Mouse (Mus musculus) gastrocnemius, postnatal 36 days (tissue): Measurements from ENCODE around the gene Siva1. TPM values are rescaled to one million over a fixed set of nuclear protein-coding genes. Genes with fewer than 3 reads are reported as not detected.

ENCODE experiments used
- DNase-seq, 2 experiments: peaks; one replicate each; pipeline ENCODE4 v3.0.0; 2022
- intact Hi-C: fragments of 180-260 bp; cut with DNase I; formaldehyde crosslinking; loops from one replicate; pipeline ENCODE4 v1.15.1; 2025
- total RNA-seq, 2 experiments: library from RNA; stranded (reverse); gene quantifications; 2 replicates each; pipeline ENCODE4 v1.2.3; 2021

The Siva1 gene
- total RNA-seq, 2 experiments from 2014 or later: 12.6 to 17.0 TPM

DNA sequence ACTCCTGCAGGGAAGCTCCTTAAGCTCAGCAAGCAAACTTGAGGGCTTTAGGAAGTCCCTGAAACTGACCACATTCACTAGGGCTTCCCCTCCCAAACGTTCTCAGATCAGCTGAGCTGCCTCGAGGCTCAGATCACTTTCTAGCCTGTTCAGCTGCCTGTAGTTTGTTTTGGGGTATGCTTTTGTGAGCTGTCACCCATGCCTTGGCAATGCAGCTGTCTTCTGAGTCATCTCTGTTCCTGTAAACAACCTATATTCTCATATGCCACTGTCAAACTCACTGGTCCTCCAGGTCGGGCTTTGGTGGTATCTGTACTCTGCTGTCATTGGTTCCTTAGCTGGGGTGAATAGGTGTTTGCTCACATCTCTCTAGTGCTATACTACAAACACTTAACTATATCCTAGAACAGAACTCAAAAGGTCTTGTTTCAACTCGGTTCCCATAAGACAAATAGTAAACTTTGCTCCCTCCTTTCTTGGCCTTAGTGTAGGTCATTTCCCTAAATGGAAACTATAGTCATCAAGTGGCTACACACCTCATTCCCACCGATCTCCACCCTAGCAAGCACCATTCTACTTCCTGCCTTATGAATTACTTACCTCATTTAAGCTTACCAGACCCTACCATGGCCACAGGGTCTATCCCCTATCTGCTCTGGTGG lies 7.4 kb downstream of the Siva1 start:
- no peak for DNase-seq
- intact Hi-C loops: no loop called here

DNA sequence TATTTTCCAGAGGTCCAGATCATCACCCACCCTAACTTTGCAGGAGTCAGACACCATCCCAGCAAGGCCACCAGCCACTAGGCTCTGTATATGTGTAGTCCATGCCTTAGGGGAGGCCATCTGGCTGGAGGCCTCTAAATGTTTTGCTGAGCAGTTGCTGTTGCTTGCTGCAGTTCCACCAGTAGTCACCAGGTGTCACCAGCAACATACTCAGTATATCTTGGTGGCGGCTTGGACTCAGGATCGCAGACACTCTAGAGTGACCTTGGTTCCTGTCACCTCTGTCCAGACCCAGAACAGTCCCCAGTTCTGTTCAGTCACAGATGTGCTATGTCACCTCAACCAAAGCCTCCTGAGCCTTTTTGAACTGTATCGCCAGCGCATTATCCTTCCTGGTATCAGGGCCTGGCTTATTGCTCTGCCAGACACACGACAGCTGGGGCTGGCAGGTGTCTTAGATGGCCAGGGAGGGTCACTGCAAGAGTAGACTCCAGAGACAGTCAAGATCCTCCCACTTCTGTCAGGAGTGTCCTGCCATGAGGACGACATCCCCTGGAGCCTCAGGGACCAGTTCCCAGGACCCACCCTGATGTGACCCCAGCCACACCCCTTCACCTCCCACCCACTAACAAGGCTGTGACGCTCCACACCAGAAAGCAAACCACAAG lies 8.8 kb downstream of the Siva1 start:
- intact Hi-C loops: no loop called here
- DNase-seq: peak; percentile 82 to 84

DNA sequence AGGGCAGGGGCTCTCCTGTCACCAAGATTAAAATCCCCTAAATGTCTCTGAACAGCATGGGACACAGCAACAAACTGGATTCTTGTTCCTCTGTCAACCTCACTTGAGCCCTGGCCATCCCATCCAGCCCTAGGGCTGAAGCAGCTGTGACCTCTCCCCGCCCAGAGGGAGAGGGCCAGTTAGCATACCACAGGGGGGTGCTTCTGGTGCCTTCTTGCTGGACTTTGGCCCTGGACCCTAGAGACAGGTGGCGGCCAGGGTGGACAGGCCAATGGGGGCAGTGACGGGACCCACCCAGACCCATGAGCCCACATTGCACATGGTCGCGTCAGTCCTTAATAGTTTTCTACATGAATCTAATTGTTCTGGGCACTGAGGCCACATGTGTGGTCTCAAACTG lies 9.6 kb downstream of the Siva1 start:
- no peak for DNase-seq
- intact Hi-C loops: no loop called here

DNA sequence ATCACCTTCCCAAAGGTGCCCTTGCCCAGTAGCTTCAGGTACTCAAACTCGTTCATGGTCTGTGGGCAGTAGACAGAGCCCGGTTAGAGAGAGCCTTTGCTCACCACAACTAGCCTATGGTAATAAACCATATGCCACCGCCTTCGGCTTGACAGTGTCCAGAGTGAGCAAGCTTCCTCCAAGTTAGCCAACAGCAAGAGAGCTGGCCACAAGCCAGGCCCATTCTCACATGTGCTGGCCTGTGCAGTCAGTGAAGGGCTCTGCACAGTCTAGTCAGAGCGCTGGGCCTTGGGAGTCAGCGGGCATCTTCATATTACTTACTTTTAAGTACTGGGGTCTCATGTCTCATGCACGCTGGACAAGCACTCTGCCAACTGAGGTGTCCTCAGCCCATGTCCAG lies 14.1 kb downstream of the Siva1 start:
- DNase-seq: no peak
- intact Hi-C loops: no loop called here

DNA sequence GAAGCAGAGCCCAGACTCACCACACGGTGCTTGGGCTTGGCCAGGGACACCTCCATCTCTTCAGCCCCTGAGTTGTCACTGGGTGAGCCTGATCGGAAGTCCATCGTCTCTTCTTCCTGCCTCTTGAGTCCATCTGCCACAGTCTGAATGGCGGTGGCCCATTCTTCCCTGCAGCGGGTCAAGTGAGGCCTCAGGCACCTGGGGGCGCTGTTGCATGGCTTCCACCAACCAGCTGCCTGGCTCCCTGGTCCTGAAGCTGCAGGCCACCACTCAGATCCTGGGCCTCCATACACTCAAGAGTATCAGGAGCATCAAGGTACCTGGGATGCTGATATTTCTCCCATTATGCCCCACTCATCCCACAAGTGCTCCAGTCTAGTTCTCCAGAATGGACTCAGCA lies 14.6 kb downstream of the Siva1 start:
- intact Hi-C loops: no loop called here
- DNase-seq: peak; percentile 60 to 66

DNA sequence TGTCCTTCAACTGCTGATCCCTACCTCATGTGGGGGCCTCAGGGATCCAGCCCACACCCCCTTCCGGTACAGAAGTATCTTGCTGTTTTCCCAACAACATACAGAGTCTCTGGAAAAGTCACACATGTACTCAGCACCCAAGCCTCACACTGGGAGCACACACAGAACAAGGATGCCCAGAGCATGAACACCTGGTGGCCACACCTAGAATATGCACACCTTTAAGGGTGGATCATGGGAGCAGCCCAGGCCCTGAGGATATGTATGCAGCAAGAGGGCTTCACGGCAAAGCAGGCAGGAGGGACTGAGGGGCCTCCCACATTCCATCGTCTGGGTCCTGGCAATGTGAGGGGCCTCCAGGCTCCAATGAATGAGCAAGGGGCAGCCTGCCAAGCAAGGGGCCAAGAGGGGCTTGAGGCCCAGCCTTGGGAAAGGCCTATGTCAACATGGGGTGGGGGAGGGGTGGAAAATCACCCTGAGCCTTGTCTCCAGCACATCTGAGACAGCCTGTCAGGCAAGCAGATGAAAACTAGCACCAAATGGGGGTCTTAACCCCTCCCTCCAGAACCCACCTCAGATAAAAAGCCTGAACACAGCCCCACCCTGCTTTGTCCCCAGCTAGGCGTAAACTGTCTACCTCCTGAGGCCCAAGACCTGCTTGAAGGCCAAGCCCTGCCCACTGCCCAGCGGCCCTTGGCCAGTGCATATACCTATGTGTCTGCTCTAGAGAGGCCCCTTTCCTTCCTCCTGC lies 16.3 kb downstream of the Siva1 start:
- intact Hi-C loops: loop anchor here (2.0 kb wide), 1 partner anchor 14 kb away; the partner anchor contains the start of gene Akt1
- DNase-seq: no peak

DNA sequence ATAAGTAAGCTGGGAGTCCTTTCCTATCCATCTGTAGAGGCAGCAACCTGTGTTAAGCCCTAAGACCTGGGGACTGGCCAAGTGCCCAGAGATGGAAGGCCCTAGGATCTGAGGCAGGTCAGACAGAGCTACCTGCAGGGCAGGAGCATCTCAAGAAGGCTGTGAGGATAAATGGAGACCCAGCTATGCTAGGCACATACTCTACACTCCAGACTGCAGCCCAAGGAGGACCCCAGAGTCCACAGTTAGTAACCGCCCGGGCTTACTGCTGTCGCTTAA lies 16.8 kb downstream of the Siva1 start:
- intact Hi-C loops: loop anchor here (2.0 kb wide), 1 partner anchor 14 kb away; the partner anchor contains the start of gene Akt1
- no peak for DNase-seq

DNA sequence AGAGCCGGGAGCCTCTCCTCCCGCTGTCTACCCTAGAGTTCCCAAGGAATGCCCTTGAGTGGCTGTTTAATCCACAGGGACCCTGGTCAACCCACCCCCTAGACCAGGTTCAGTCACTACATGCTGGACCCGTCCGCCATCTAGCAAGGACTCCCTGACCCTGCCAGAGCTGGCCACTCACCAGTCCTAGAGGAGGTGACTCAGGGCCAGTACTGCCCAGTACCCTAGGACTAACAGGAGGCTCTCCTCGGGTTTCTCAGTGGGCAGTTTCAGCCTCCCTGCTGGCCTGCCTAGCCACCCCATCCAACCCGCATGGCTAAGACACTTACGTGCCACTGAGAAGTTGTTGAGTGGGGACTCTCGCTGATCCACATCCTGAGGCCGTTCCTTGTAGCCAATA lies 17.4 kb downstream of the Siva1 start:
- intact Hi-C loops: loop anchor here (2.0 kb wide), 1 partner anchor 13 kb away; the partner anchor contains the start of gene Akt1
- DNase-seq: no peak

DNA sequence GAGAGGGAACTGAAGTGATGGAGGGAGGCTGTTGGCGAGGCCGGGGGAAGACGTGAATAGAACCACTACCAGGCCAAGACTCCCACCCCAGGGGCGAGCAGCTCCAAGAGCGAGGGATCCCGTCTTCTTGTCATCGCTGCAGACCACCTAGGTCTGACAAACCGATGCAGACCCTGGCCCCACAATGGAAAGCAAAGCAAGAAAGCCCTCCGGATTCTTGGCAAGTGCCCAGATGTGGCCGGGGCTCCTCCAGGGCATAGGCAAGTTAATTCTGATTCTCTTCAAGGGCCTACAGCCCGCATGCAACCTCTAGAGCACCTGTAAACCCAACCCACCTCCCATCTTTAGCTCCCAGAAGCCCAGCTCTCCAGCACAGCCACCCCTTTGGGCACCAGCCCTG lies 18.8 kb downstream of the Siva1 start:
- intact Hi-C loops: no loop called here
- DNase-seq: no peak

DNA sequence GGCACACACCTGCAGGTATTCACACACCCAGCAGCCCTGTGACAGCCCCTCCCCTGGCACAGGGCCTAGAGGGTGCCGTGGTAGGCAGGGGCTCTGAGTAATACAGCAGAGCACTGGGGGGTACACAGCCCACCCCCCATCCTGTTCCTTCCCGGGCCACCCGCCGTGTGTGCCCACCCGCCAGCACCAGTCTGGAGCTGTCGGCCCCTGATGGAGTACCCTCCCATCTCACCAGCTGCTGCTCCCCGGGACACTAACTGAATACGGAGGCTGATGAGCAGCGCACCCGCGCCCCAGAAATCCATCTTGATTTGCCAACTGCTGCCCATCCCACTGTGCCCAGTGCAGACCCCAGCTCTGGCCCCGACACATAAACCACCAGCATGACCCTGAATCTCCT lies 19.2 kb downstream of the Siva1 start:
- no peak for DNase-seq
- intact Hi-C loops: no loop called here

DNA sequence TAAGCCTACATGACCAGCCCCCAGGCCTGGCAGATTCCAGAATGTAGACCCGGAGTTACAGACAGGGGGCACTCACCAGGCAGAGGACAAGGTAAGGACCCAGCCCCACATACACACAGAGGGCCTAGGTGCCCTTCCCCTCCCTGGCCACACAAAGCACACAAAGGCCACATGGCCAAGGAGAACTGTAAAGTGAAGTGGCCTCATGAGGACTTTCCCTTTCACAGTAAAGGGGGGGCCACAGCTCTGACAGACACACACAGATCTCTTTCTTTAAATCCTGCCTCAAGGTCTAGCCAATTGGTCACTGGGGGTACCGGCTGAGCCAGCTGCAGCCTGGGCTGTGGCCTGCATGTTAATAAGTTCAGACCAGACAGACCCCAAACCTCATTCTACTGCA lies 19.6 kb downstream of the Siva1 start:
- intact Hi-C loops: no loop called here
- DNase-seq: no peak

DNA sequence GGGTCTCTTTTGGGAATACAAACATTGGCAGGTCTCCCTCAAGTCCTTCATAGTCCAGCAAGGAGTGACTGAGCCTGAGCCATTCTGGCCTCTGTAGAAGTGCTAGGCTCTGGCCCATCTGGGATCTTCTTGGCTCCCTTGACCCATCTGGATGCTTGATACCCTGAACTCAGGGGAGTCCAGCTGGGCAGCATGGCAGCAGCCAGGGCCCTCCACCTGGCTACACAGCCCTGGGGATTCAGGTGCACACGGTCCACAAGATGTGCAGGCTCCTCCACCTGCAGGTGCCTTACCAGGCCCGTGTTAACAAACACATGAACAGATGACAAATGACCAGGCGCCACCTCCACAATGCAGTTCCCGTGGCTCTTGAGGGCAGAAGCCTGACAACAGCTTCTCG lies 20.2 kb downstream of the Siva1 start:
- no peak for DNase-seq
- intact Hi-C loops: no loop called here

DNA sequence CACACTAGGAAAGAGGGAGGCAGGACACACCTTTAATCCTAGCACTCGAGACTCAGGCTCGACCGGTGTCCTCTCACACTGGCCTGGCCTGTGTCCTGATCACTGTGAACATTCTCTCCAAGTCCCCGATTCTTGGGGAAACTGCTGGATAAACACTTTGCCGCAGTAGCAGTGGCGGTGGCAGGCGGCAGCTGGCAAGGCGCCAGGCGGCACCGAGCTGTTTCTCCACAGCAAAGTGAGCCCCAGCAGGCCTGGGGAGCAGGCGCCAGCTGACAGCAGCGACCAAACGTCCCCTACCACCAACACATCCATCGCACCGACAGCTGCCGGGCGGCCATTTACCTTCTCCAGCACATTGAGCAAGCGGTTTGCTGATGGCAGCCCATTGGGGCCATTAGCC lies 21.0 kb downstream of the Siva1 start:
- intact Hi-C loops: no loop called here
- DNase-seq: peak in 1 of 2 experiments; percentile 46

DNA sequence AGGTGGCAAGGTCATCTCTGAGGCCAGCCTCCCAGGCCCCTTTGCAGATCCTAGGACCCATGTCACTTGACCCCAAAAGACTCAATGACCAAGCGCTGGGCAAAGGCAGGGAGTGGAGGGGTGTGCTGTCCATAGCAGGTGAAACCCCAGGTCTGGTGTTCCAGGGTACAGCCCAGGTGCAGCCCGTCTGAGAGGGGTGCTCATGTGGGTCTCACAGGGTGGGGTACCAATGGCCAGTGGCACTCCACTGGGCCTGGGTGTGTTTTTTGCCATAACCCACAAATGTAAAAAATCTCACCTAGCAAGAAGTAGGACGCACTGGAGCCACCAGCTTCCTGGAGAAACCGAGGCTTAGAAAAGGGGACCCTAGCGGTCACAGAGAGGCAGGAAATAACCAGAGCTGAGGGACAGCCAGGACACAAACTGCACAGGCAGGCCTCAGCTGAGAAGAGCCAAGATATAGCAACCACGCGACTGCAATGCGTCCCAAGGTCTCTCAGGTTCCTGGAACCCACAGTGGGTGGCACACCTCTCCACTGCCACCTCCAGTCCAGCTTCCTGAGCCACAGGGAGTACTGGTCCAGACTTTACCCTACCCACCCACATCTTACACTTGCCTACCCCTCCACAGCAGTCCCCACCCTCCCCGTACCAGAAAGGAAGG lies 21.5 kb downstream of the Siva1 start:
- DNase-seq: no peak
- intact Hi-C loops: no loop called here

DNA sequence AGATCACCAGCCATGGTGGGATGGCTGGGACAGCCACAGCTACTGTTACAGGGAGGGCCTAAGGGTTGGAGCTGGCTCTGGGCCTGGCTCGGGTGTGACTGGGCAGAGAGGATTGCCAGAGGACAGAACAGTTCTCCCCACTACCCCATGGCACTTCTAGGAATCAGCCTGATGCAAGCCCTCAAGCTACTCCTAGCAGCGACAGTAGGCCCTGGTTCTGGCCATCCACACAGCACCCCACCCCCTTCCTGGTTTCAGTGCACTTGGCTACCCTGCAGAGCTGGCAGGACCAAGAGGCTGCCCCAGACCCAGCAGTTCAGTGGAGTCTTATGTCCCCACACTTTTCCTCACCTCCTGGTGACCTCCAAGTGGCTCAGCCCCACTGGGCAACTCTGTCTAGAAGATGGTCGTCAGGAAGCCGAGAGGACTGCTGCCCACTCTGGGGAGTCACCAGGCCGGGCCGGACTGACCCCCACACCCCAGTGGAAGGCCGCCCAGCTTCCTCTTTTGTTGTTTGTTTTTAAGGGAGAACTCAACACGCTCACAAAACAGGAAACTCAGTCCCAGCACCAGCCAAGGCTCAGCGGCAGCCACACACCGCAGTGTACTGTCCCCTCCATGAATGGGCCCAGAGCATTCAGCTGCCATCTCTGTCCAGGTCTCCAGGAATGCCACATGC lies 23.3 kb downstream of the Siva1 start:
- peak in 1 of 2 experiments; percentile 45 for DNase-seq
- intact Hi-C loops: no loop called here

DNA sequence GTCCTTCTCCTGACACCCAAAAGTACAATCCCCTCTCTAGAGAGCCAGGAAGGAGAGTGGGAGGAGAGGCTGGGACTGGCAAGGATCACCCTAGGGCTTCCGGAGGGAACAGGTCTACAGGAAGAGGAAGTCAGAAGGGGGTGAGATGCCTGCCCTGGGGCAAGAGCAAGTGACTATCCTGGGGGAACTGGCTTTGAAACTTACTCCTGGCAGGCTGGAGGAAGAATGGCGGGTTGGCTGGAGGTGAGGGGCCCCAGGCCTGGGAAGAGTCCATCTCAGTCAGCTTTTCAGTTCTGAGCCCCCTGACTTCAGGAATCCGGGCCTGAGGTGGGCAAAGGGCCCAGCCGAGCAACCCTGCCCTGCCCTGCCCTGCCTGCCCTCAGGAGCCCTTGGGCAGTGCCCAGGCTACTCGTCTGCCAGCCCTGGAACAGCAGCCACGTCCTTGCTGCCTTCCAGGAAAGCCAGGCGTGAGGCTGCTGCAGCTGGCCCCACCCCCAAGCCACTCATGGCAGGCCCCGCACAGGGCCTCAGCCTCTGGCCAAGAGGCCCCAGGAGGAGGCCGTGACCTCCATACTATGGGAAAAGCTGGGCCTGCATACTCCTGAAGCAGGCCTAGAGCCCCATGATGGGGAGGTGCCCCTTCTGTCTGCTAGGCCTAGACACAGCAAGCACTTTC lies 26.4 kb downstream of the Siva1 start:
- intact Hi-C loops: no loop called here
- peak; percentile 52 to 58 for DNase-seq

DNA sequence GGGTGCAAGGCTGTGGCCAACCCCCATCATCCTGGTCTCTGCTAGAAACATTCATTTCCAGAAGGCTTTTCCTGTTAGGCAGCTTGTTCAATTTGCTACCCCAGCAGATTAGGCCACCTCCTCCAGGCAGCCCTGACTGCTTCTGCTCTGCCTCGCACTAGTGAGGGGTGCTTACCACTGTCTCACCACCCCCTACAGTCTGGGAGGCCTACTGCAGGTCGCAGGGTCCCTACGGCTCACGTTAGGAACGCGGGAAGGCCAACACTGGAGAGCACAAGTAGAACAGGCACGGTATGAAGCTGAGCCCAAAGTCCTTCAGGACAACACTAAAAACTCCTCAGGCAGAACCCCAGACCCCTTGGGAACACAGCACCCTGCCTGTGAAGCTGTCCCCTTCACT lies 27.4 kb downstream of the Siva1 start:
- no peak for DNase-seq
- intact Hi-C loops: no loop called here

DNA sequence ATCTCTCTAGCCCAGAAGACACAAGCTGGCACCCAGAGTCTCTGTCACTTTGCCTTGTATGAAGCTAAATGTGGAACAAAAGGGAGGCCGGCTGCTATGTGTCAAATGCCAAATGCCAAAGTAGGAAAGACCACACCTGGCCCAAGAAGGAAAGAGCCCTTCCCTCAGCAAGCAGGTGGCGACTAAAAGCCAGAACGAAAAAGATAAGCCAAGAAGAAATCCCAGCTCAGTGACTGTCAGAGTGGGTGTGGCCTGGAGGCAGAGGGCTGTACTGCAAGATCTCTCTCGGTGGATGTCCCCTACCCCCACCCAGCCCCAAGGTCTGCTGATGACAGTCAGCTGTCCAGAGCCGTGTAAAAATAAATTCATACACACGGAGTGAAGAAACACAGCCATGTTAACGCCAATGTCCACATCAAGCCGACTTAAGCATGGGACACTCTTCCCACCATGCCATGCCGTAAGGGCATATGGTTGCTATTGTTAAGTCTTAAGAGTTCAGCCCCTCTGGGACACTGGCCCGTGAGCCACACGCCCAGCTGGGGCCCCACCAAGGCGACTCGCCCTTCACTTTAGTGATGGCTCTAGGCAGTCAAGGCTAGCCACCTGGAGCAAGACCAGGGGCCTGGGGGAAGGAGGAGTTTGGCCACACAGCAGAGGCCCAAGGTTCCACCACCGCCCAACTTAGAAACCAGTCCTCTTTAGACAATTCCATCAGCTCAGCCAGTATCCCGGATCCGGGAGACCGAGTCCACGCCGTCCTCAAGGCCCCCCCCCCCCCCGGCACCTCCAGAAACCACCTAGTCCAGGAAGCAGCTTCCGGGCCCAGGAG lies 28.5 kb downstream of the Siva1 start:
- intact Hi-C loops: no loop called here
- peak in 1 of 2 experiments; percentile 45 for DNase-seq

DNA sequence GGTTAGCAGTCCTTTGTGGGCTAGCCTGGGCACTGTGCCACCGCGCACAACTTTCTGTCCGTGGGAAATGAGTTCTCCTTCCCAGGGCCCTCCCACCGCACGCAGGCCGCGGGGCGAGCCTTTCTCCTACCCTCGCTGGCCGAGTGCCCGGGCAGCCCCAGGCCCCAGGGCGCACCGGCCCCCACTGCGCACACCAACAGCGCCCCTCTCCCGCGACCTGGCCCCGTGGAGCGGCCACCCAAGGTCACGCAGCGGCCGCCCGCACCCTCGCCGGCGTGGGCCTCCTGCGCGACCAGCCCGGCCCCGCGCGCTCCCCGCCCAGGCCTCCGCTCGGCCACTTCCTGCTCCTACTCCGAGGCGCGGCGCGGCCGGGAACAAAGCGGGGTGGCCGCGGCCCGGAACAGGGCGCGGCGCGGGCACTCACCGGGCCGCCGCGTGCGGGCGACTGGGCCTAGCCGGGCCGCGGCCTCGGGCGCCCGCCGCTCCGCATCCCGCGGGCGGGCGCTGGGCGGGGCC lies 29.2 kb downstream of the Siva1 start:
- intact Hi-C loops: loop anchor here (2.0 kb wide), 1 partner anchor 13 kb away; no protein-coding TSS in a partner anchor

More for the DNA sequence above, 29.2 kb downstream of the Siva1 start:
- DNase-seq: no peak
